Mouse (Mus musculus) midbrain, postnatal 0 days (tissue): Measurements from ENCODE around the gene Parp16. TPM values are rescaled to one million over a fixed set of nuclear protein-coding genes. Genes with fewer than 3 reads are reported as not detected.

Experiments used
- ATAC-seq: fragments of 200-750 bp; cut with Nextera tagmentation; 2 replicates; pipeline ENCODE4 v1.8.0; 2017; ENCODE audit warnings: moderate number of reproducible peaks, mild to moderate bottlenecking, moderate TSS enrichment, moderate library complexity; ENCODE audit not compliant: low FRiP score
- DNase-seq: peaks from one replicate; pipeline ENCODE4 v3.0.0-alpha.2; 2015; ENCODE audit warnings: low spot score
- H3K27ac ChIP-seq: fragments of 300-500 bp; sonication (generic); 2 replicates; pipeline ENCODE4 v1.5.1; 2014; ENCODE audit warnings: low read depth, mild to moderate bottlenecking, low read length, mixed read lengths
- H3K27me3 ChIP-seq: fragments of 300-500 bp; sonication (generic); 2 replicates; pipeline ENCODE4 v1.6.1; 2014; ENCODE audit warnings: low read length, control low read depth, mixed read lengths; ENCODE audit not compliant: insufficient read depth
- H3K36me3 ChIP-seq: fragments of 300-500 bp; sonication (generic); 2 replicates; pipeline ENCODE4 v1.6.1; 2014; ENCODE audit warnings: low read length, control low read depth, mixed read lengths; ENCODE audit not compliant: insufficient read depth
- H3K4me1 ChIP-seq: fragments of 300-500 bp; sonication (generic); 2 replicates; pipeline ENCODE4 v1.6.1; 2014; ENCODE audit warnings: mild to moderate bottlenecking, control low read depth, antibody characterized with exemption, low read length, mixed read lengths; ENCODE audit not compliant: insufficient read depth
- H3K4me2 ChIP-seq: fragments of 300-500 bp; sonication (generic); 2 replicates; pipeline ENCODE4 v1.6.1; 2014; ENCODE audit warnings: low read depth, mild to moderate bottlenecking, low read length, mixed read lengths; ENCODE audit not compliant: poor library complexity, severe bottlenecking
- H3K4me3 ChIP-seq: fragments of 300-500 bp; sonication (generic); 2 replicates; pipeline ENCODE4 v1.5.1; 2014; ENCODE audit warnings: low read depth, mild to moderate bottlenecking, low read length, moderate library complexity
- H3K9ac ChIP-seq: fragments of 300-500 bp; sonication (generic); replicated peaks from 2 replicates; pipeline ENCODE4 v1.6.1; 2014; ENCODE audit warnings: mild to moderate bottlenecking, low read length, moderate library complexity, mixed read lengths; ENCODE audit not compliant: poor library complexity, severe bottlenecking
- H3K9me3 ChIP-seq: fragments of 300-500 bp; sonication (generic); 2 replicates; pipeline ENCODE4 v1.6.1; 2016; ENCODE audit warnings: low read length, control low read depth
- CTCF ChIP-seq: IDR thresholded peaks from 2 replicates; pipeline ENCODE4 v1.5.1; 2016; ENCODE audit warnings: antibody characterized with exemption, mild to moderate bottlenecking
- WGBS: fragments of 180-500 bp; shearing (Covaris S2); extraction: QIAGEN DNeasy Blood & Tissue Kit; methylation state at CpG from one replicate; pipeline ENCODE4 v1.1.7; 2014; 5-methylcytosine and 5-hydroxymethylcytosine counted together
- polyA plus RNA-seq: library from polyadenylated mRNA; unstranded; fragments of >200 nt; fragmentation: Nextera tagmentation; extraction: Ambion mirVana; gene quantifications from 2 replicates; pipeline ENCODE4 v1.2.1, GENCODE M21; 2015
- total RNA-seq: library from RNA; depleted of rRNA; stranded (reverse); fragments of >200 nt; gene quantifications from 2 replicates; pipeline ENCODE4 v1.2.3, GENCODE M21; 2014

Gene Parp16
- total and polyA plus RNA-seq, 2 experiments from 2014 or later: 7.0 to 7.5 TPM

DNA sequence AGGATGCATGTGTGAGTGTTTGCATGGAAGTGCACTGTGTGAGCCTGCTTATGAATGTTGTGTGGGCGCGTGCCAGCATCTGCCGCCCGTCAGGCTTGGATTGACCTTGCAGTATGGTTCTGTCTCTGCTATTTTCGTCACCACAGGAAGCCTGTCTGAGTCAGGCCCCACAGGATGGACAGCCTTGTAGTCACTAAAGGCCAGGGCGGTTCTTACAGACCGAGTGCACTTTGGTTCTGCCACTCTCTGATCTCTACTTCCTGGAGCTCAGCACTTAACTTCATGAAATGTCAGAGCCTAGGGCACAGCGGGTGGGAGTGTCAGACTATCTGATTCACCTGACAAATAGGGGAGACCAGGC is 448 bp downstream of the Parp16 start:
- 38% methylated on average over 8 of the region's 8 CpGs for WGBS
- Histone ChIP-seq H3K36me3 (no peaks in the 10 kb centered on the region), H3K4me3 (no peak overlapping the region), H3K9ac (no peak overlapping the region; the same call in 1 of the 2 replicates), H3K27me3 (no peaks in the 10 kb centered on the region), H3K4me1 (0 out of 2 replicates have a peak, but pooled peaks cover 3% of the 10 kb centered on the region), H3K9me3 (no peaks in the 10 kb centered on the region), H3K27ac (peak overlapping the region; percentile 67), H3K4me2 (no peak overlapping the region)
- ATAC-seq (no peak), DNase-seq (peak; percentile 32)
- no peak for TF ChIP-seq CTCF

DNA sequence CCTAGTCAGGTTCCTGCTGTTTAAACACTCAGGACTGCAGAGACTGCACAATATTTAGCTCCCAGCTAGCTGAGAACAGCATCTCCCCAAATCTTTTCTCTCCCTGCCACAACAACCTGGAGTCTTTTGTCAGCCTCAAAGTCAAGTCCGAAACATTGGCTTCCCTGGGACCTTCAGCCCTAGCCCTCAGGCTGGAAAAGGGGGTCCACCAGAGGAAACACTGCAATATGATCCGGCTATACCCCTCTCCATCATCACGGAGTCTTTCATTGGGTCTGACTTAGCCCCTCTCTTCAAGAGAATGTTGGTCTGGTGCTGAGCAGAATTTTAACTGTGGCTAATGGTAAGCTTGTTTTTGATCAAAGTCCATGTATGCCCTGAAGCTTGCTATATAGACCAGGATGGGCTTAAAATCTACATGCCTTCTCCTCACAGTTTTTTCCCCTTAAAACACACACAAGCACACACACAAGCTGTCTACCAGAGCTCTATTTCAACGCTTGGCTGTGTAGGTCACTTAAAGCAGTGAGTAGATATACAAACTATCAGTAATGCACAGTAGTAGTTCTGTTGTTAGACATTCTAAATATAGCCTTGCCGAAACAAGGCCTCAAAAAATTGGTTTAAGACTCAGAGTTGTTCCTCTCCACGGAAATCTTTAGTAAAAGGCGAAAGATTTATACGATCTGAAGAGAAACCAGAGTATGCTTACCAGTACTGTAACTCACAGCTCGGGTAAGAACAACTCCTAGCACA is 1.0 kb downstream of the Parp16 start:
- Histone ChIP-seq H3K27ac (peak overlapping the region; percentile 67), H3K4me3 (0 out of 2 replicates have a peak overlapping the region, but pooled peaks have one; percentile 2), H3K27me3 (no peaks in the 10 kb centered on the region), H3K4me2 (0 out of 2 replicates have a peak overlapping the region, but pooled peaks have one; percentile 5), H3K9ac (no peak overlapping the region; the same call in 1 of the 2 replicates), H3K9me3 (no peaks in the 10 kb centered on the region), H3K36me3 (no peaks in the 10 kb centered on the region), H3K4me1 (0 out of 2 replicates have a peak, but pooled peaks cover 3% of the 10 kb centered on the region)
- WGBS: 5% methylated on average over 9 of the region's 9 CpGs
- peak; percentile 88 for ATAC-seq
- TF ChIP-seq CTCF: no peak
- DNase-seq: peak; percentile 91

GRCm38 (mm10) chr9:65196738-65197569 is 1.8 kb downstream of the Parp16 start:
- DNase-seq (peak; percentile 93), ATAC-seq (peak; percentile 77)
- no peaks in the 10 kb centered on the region for H3K9me3 ChIP-seq
- H3K9ac ChIP-seq: no peak overlapping the region
- H3K27ac ChIP-seq: peak overlapping the region; percentile 67
- WGBS: 17% methylated on average over 26 of the region's 26 CpGs
- no peaks in the 10 kb centered on the region for H3K36me3 ChIP-seq
- H3K4me2 ChIP-seq: no peak overlapping the region
- TF ChIP-seq CTCF: peak; percentile 87
- no peaks in the 10 kb centered on the region for H3K27me3 ChIP-seq
- 0 out of 2 replicates have a peak overlapping the region, but pooled peaks have one; percentile 2 for H3K4me3 ChIP-seq
- 0 out of 2 replicates have a peak, but pooled peaks cover 3% of the 10 kb centered on the region for H3K4me1 ChIP-seq

GRCm38 (mm10) chr9:65197826-65198225 is 2.7 kb downstream of the Parp16 start:
- WGBS: 90% methylated on average over 6 of the region's 6 CpGs
- Histone ChIP-seq H3K4me3 (no peak overlapping the region), H3K4me1 (0 out of 2 replicates have a peak, but pooled peaks cover 3% of the 10 kb centered on the region), H3K9ac (no peak overlapping the region), H3K36me3 (no peaks in the 10 kb centered on the region), H3K4me2 (no peak overlapping the region), H3K9me3 (no peaks in the 10 kb centered on the region), H3K27ac (no peak overlapping the region), H3K27me3 (no peaks in the 10 kb centered on the region)
- TF ChIP-seq CTCF: no peak
- ATAC-seq (no peak), DNase-seq (no peak)

GRCm38 (mm10) chr9:65199723-65200122 is 4.6 kb downstream of the Parp16 start:
- no peaks in the 10 kb centered on the region for H3K9me3 ChIP-seq
- no peaks in the 10 kb centered on the region for H3K27me3 ChIP-seq
- no peak overlapping the region for H3K4me3 ChIP-seq
- no peak for TF ChIP-seq CTCF
- H3K27ac ChIP-seq: no peak overlapping the region
- ATAC-seq (no peak), DNase-seq (no peak)
- 59% methylated on average over 7 of the region's 7 CpGs for WGBS
- no peaks in the 10 kb centered on the region for H3K36me3 ChIP-seq
- 0 out of 2 replicates have a peak, but pooled peaks cover 3% of the 10 kb centered on the region for H3K4me1 ChIP-seq
- 0 out of 2 replicates have a peak overlapping the region, but pooled peaks have one; percentile 30 for H3K9ac ChIP-seq
- H3K4me2 ChIP-seq: no peak overlapping the region
